Mouse (Mus musculus): Measurements from ENCODE around the gene Qtrt1.

DNA sequence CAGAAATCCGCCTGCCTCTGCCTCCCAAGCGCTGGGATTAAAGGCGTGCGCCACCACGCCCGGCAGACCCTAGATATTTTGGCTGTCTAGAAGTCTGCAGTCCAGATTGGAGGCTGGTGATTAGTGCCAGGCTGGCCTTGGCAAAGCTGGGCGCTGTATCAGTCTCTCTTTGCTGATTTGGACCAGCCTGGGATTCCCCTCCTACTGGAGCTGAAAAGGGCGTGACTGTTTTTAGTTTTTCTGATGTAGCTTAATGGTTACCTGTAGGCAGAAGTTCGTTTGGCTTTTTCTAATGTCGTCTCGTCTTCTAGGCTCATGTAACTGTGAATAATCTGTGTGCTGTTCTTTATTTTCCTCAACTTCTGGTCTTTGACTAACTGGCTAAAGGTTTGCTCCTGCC, 42.6 kb upstream of the Qtrt1 start:
- TF ChIP-seq CTCF (IDR thresholded peaks at IDR 0.05; ENCODE audit: low read depth, low read length) (no peak), EP300 (IDR thresholded peaks at IDR 0.05; ENCODE audit: insufficient read depth, low read depth, low read length) (no peak), POLR2A (IDR thresholded peaks at IDR 0.05; ENCODE audit: insufficient read depth, low read length) (no peak)
